Mouse (Mus musculus) bone marrow, adult 2 months (tissue): ENCODE measurements around the gene Ogg1.

Experiments
- CTCF ChIP-seq: fragments of 200-500 bp; IDR thresholded peaks from 2 replicates; pipeline ENCODE4 v1.5.1; 2011; ENCODE audit warnings: low read length, control low read depth; ENCODE audit not compliant: control insufficient read depth, insufficient read depth
- POLR2A ChIP-seq: fragments of 200-500 bp; IDR thresholded peaks from 2 replicates; pipeline ENCODE4 v1.6.1; 2011; ENCODE audit warnings: low read depth, mild to moderate bottlenecking, control low read depth, low read length, borderline replicate concordance; ENCODE audit not compliant: control insufficient read depth

DNA sequence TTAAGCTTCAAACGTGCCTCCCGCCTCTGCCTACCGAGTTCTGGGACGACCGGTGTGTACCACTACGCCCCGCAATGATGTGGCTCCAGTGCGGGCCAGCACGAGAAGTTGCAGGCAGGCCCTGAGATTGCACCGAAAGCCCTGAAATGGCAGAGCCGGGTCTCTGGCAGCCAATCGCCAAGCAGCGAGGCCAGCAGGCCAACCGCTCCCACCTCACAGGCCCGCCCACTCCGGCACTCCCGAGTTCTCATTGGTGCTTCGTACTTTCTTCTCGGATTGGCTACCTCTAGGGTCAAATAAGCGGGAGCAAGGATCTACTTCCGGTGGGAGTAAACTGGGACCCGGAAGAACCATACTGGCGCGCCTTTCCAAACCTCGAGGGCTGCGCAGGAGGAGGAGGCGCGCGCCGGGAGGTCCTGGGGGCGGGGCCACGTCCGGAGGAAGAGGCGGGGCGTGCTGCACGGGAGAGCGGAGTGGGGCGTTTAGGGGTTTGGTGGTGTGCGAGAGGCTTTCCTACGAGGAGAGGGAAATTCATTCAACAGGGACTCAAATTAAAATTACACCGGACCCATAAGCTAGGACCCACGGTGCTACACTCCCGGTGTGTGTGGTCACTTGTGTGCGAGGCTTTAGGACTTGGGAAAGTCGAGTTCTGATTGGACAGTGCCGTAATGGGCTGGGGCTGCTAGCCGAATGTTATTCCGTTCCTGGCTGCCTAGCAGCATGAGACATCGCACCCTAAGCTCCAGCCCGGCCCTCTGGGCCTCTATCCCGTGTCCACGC lies at the start of gene Ogg1:
- no peak for TF ChIP-seq CTCF
- TF ChIP-seq POLR2A, result peak; percentile 83; the same call in 1 of the 2 replicates
